Mouse (Mus musculus) bone marrow, adult 2 months (tissue): ENCODE results near the gene Tamm41. TPM values are rescaled to one million over a fixed set of nuclear protein-coding genes. Genes with fewer than 3 reads are reported as not detected.

Experiments
- H3K27ac ChIP-seq: fragments of 200-500 bp; 2 replicates; pipeline ENCODE4 v1.5.1; 2012; ENCODE audit warnings: low read depth, mild to moderate bottlenecking, control low read depth, inconsistent platforms, low read length; ENCODE audit not compliant: control insufficient read depth, poor library complexity, insufficient read depth
- H3K4me1 ChIP-seq: fragments of 200-500 bp; 2 replicates; pipeline ENCODE4 v1.6.1; 2011; ENCODE audit warnings: low read length; ENCODE audit not compliant: control insufficient read depth, insufficient read depth
- H3K4me3 ChIP-seq: fragments of 200-500 bp; replicated peaks from 2 replicates; pipeline ENCODE3; 2011; ENCODE audit warnings: mild to moderate bottlenecking, low read depth, low read length, control low read depth; ENCODE audit not compliant: control insufficient read depth
- CTCF ChIP-seq: fragments of 200-500 bp; IDR thresholded peaks from 2 replicates; pipeline ENCODE4 v1.5.1; 2011; ENCODE audit warnings: low read length, control low read depth; ENCODE audit not compliant: control insufficient read depth, insufficient read depth
- POLR2A ChIP-seq: fragments of 200-500 bp; IDR thresholded peaks from 2 replicates; pipeline ENCODE4 v1.6.1; 2011; ENCODE audit warnings: low read depth, mild to moderate bottlenecking, control low read depth, low read length, borderline replicate concordance; ENCODE audit not compliant: control insufficient read depth
- WGBS: fragments of 180-500 bp; shearing (Covaris S2); methylation state at CpG from one replicate; pipeline ENCODE4 v1.1.7; 2018; 5-methylcytosine and 5-hydroxymethylcytosine counted together
- polyA plus RNA-seq: library from polyadenylated mRNA; stranded (reverse); fragments of >200 nt; gene quantifications from 2 replicates; pipeline ENCODE4 v1.2.4, GENCODE M21; 2011; ENCODE audit warnings: low replicate concordance; ENCODE audit not compliant: missing spikeins, insufficient read depth, insufficient read length

Gene Tamm41
- polyA plus RNA-seq, 1 experiment = 25.6 TPM

GRCm38 (mm10) chr6:115010304-115010703, 27.4 kb downstream of the Tamm41 start:
- no peak overlapping the region for H3K27ac ChIP-seq
- 89% methylated on average over 9 of the region's 9 CpGs for WGBS
- H3K4me1 ChIP-seq = peaks cover 2% of the 10 kb centered on the region; the same call in 1 of the 2 replicates
- no peak overlapping the region for H3K4me3 ChIP-seq
- TF ChIP-seq POLR2A = no peak
- no peak for TF ChIP-seq CTCF

GRCm38 (mm10) chr6:115007728-115008127, 29.9 kb downstream of the Tamm41 start:
- Histone ChIP-seq H3K4me3 (no peak overlapping the region), H3K27ac (no peak overlapping the region), H3K4me1 (peaks cover 2% of the 10 kb centered on the region; the same call in 1 of the 2 replicates)
- no peak for TF ChIP-seq POLR2A
- peak; percentile 91 for TF ChIP-seq CTCF
- WGBS = 28% methylated on average over 5 of the region's 5 CpGs

GRCm38 (mm10) chr6:115006948-115007347, 30.7 kb downstream of the Tamm41 start:
- Histone ChIP-seq H3K4me1 (peaks cover 2% of the 10 kb centered on the region; the same call in 1 of the 2 replicates), H3K27ac (no peak overlapping the region), H3K4me3 (no peak overlapping the region)
- 76% methylated on average over 6 of the region's 6 CpGs for WGBS
- TF ChIP-seq POLR2A = no peak
- TF ChIP-seq CTCF = no peak

GRCm38 (mm10) chr6:115006065-115006464, 31.6 kb downstream of the Tamm41 start:
- TF ChIP-seq POLR2A = no peak
- no peak for TF ChIP-seq CTCF
- 59% methylated on average over 3 of the region's 3 CpGs for WGBS
- H3K4me1 ChIP-seq = peaks cover 2% of the 10 kb centered on the region; the same call in 1 of the 2 replicates
- H3K27ac ChIP-seq = no peak overlapping the region
- no peak overlapping the region for H3K4me3 ChIP-seq

GRCm38 (mm10) chr6:115005351-115005890, 32.3 kb downstream of the Tamm41 start:
- 74% methylated on average over 8 of the region's 8 CpGs for WGBS
- H3K4me1 ChIP-seq = peaks cover 2% of the 10 kb centered on the region; the same call in 1 of the 2 replicates

GRCm38 (mm10) chr6:115004636-115005035, 33.0 kb downstream of the Tamm41 start:
- H3K27ac ChIP-seq = no peak overlapping the region
- H3K4me3 ChIP-seq = no peak overlapping the region
- WGBS = 89% methylated on average over 8 of the region's 8 CpGs
- peaks cover 2% of the 10 kb centered on the region; the same call in 1 of the 2 replicates for H3K4me1 ChIP-seq
- TF ChIP-seq CTCF = no peak
- no peak for TF ChIP-seq POLR2A

More at GRCm38 (mm10) chr6:115005351-115005890, 32.3 kb downstream of the Tamm41 start:
- Histone ChIP-seq H3K27ac (no peak overlapping the region), H3K4me3 (no peak overlapping the region)
- TF ChIP-seq CTCF = no peak
- no peak for TF ChIP-seq POLR2A

- no peaks in the 10 kb centered on the region for H3K4me1 ChIP-seq
- TF ChIP-seq CTCF = no peak
- no peak for TF ChIP-seq POLR2A
- 86% methylated on average over 16 of the region's 16 CpGs for WGBS
- no peak overlapping the region for H3K27ac ChIP-seq
- H3K4me3 ChIP-seq = no peak overlapping the region
These were observed 39.2 kb downstream of the Tamm41 start for GRCm38 (mm10) chr6:114998374-114999031.

GRCm38 (mm10) chr6:114997471-114997870, 40.2 kb downstream of the Tamm41 start:
- 81% methylated on average over 5 of the region's 5 CpGs for WGBS
- Histone ChIP-seq H3K4me3 (no peak overlapping the region), H3K4me1 (no peaks in the 10 kb centered on the region), H3K27ac (no peak overlapping the region)
- TF ChIP-seq POLR2A (no peak), CTCF (no peak)

GRCm38 (mm10) chr6:114996910-114997309, 40.8 kb downstream of the Tamm41 start:
- H3K4me3 ChIP-seq = no peak overlapping the region
- no peak overlapping the region for H3K27ac ChIP-seq
- 81% methylated on average over 5 of the region's 5 CpGs for WGBS
- TF ChIP-seq CTCF (no peak), POLR2A (no peak)
- no peaks in the 10 kb centered on the region for H3K4me1 ChIP-seq

DNA sequence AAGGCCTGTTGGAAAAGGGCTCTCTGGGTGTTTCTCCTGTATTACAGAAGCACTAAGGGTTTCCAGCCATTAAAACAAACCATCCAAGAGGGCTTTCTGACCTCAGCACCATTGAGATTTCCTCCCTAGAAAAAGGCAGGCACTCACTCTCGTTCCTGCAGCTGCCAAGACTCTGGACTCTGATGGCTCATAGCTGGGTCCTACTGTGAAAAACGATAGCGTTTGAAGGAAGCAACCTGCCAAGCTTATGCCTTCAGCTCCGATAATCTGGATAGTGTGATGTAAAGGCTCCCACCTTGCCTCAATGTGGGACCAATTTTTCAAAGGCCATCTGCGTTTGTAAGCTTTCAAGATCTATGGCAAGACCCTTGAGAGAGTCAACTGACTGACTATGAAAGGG, 43.6 kb downstream of the Tamm41 start:
- H3K4me1 ChIP-seq = no peaks in the 10 kb centered on the region
- no peak overlapping the region for H3K4me3 ChIP-seq
- TF ChIP-seq CTCF (no peak), POLR2A (no peak)
- no peak overlapping the region for H3K27ac ChIP-seq
- 80% methylated on average over 5 of the region's 5 CpGs for WGBS
